Mouse (Mus musculus) urinary bladder, postnatal 4 days (tissue): ENCODE data around the gene Gpr26.

Experiments
- DNase-seq, 2 experiments: peaks; one replicate each; pipeline ENCODE4 v3.0.0; 2021 to 2022; ENCODE audit warnings: low spot score in 2 of 2

The Gpr26 gene

DNA sequence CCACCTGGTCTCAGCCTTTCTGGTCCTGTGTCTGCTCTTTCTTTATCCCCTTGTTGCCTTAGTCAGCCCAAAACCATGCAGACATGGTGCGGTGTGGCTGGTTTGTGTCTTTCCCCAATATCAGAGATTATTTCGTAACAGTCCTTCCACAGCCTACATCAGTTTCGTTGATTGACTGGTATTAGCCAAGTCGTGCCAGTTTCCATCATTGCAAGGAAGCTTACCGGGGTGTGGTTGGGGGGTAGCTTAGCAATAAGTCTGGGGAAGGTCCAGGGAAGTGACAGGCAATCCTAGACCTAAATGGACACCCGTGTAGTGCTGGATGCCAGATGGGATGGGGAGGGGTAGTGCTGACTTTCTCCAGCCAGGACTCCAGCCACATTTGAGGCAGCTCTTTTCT is 59.3 kb downstream of the Gpr26 start:
- no peak for DNase-seq

DNA sequence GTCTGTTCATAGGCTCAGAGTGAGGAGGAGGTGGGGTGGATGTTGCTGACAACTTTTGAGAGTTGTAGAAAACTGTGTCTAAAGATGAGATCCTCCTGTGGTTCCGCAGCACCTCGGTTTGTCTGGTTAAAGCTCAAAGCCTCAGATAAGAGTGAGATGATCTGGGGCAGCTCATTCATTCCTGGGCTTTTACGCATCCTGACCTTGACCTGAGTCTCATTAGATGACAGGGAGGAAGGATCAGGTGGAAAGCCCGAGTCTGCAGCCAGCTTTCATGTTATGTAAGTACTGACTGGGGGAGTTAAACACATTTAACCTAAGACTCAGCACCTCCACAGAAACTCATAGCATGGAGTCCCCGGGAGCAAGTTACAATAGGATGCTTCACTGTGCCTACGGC is 60.4 kb downstream of the Gpr26 start:
- DNase-seq: no peak

DNA sequence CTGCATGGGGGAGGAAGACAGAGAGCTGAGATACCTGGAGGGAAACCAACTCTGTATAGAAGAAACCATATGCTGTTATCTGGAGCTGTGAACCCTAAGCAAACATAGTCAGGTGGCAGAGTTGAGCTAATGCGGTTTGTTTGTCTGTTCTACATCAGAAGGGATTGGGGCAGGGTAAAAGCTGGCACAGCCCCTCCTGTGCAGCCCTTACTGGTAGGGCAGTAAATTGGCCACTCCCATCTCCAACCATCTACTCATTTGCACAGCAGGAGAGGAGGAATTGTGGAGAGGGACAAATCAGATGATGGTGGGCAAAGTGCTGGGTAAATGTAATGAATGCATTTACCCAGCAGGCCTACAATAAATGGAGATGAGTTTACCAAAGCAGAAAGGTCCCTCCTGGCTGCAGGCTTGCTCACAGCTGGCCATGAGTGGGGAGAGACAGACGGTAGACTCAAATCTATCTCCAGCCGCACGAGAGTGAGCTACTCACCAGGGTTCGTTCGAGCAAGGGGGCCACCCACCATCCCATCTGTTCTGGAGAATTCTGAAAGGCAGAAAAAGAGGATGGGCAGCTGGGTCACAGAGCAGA is 65.8 kb downstream of the Gpr26 start:
- DNase-seq: no peak
